Mouse (Mus musculus): ENCODE measurements around the gene Gm21833. TPM values are rescaled to one million over a fixed set of nuclear protein-coding genes. Genes with fewer than 3 reads are reported as not detected.

Gm21833 gene
- not detected in 2 replicates for polyA plus RNA-seq (2015; fragmentation: Nextera tagmentation; extraction: Ambion mirVana)

GRCm38 (mm10) chr16:82828082-82828481 is at the start of gene Gm21833:
Gm21833 (plus strand) TSS chr16:82828382.

